Mouse (Mus musculus): ENCODE results near the gene Cacna2d3. TPM values are rescaled to one million over a fixed set of nuclear protein-coding genes. Genes with fewer than 3 reads are reported as not detected.

Gene Cacna2d3
- total and polyA plus RNA-seq, 3 experiments = not detected

- no peaks in the 10 kb centered on the region for H3K27me3 ChIP-seq (ENCODE audit: control insufficient read depth in 1 of 2, insufficient read depth in 2 of 2, low read length in 2 of 2)
- H3K79me2 ChIP-seq (ENCODE audit: control insufficient read depth, insufficient read depth, low read length, poor library complexity) = no peaks in the 10 kb centered on the region
- H3K4me3 ChIP-seq (ENCODE audit: control insufficient read depth in 1 of 2, insufficient read depth in 1 of 2, low read depth in 2 of 2, low read length in 2 of 2) = no peak overlapping the region
- no peaks in the 10 kb centered on the region for H3K9me3 ChIP-seq (replicated peaks; ENCODE audit: insufficient read depth, low read length)
- no peak for DNase-seq (ENCODE audit: low read depth, low spot score)
- no peak overlapping the region for H3K9ac ChIP-seq (ENCODE audit: control insufficient read depth, low read depth, low read length, poor library complexity, severe bottlenecking)
- TF ChIP-seq USF1 (IDR thresholded peaks at IDR 0.05; ENCODE audit: low read depth, low read length) (no peak), CHD1 (IDR thresholded peaks at IDR 0.05; ENCODE audit: low read depth, low read length) (no peak), EP300 (IDR thresholded peaks at IDR 0.05; ENCODE audit: low read depth in 1 of 2, low read length in 2 of 2) (no peak), MEF2A (IDR thresholded peaks at IDR 0.05; ENCODE audit: extremely low read depth, insufficient replicate concordance, low read depth, low read length, poor library complexity, severe bottlenecking) (no peak), KAT2A (conservative IDR thresholded peaks at IDR 0.05; ENCODE audit: low read depth, low read length) (no peak), ETS1 (IDR thresholded peaks at IDR 0.05; ENCODE audit: low read depth, low read length) (no peak), GATA1 (IDR thresholded peaks at IDR 0.05; ENCODE audit: low read depth, low read length) (no peak), MAX (IDR thresholded peaks at IDR 0.05; ENCODE audit: low read length) (no peak), UBTF (IDR thresholded peaks at IDR 0.05; ENCODE audit: borderline replicate concordance, insufficient read depth, low read depth, low read length) (no peak), POLR2AphosphoS2 (IDR thresholded peaks at IDR 0.05; ENCODE audit: low read length) (no peak), RAD21 (IDR thresholded peaks at IDR 0.05; ENCODE audit: low read depth, low read length) (no peak), SMC3 (IDR thresholded peaks at IDR 0.05; ENCODE audit: low read depth, low read length) (no peak), HCFC1 (IDR thresholded peaks at IDR 0.05; ENCODE audit: low read depth, low read length) (no peak), CTCF (IDR thresholded peaks at IDR 0.05 in 2 of 3, conservative IDR thresholded peaks at IDR 0.05 in 1 of 3; ENCODE audit: control insufficient read depth in 1 of 3, insufficient read depth in 1 of 3, low read depth in 2 of 3, low read length in 3 of 3, poor library complexity in 1 of 3, severe bottlenecking in 1 of 3) (no peak), ZC3H11A (IDR thresholded peaks at IDR 0.05; ENCODE audit: low read depth, low read length) (no peak), ZKSCAN1 (IDR thresholded peaks at IDR 0.05; ENCODE audit: low read depth, low read length) (no peak)
- H3K4me1 ChIP-seq (ENCODE audit: control insufficient read depth in 1 of 2, insufficient read depth in 2 of 2, low read length in 2 of 2) = no peaks in the 10 kb centered on the region
- H3K36me3 ChIP-seq (ENCODE audit: control insufficient read depth in 1 of 2, insufficient read depth in 2 of 2, low read length in 2 of 2) = no peaks in the 10 kb centered on the region
- no peak overlapping the region for H3K27ac ChIP-seq (ENCODE audit: control insufficient read depth, low read depth, low read length)
Observed at GRCm38 (mm10) chr14:29612436-29612835, 109.2 kb downstream of the Cacna2d3 start.

DNA sequence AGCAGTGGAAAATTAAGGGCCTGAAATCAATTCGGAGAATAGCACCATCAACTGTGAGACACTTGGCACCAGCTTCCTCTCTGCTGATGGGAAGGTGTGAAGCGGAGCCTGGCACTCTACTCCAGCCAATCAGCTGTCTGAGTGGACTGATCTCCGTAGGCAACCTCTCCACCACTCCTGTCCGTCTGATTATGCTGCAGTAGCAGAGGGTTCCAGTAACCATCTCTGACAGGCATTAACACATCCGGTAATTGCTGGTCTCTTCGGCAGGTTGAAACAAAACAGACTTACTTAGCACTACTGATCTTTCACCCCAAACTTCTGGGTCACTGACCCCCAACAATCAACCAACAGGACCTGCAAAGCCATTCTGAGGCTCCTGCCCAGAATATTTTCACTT lies 112.9 kb downstream of the Cacna2d3 start:
- TF ChIP-seq MYC (IDR thresholded peaks at IDR 0.05; ENCODE audit: low read depth, low read length) = no peak
- TF ChIP-seq ZC3H11A (IDR thresholded peaks at IDR 0.05; ENCODE audit: low read depth, low read length) = no peak
- no peak for TF ChIP-seq CTCF (IDR thresholded peaks at IDR 0.05 in 2 of 3, conservative IDR thresholded peaks at IDR 0.05 in 1 of 3; ENCODE audit: control insufficient read depth in 1 of 3, insufficient read depth in 1 of 3, low read depth in 2 of 3, low read length in 3 of 3, poor library complexity in 1 of 3, severe bottlenecking in 1 of 3)
- no peak for TF ChIP-seq JUND (IDR thresholded peaks at IDR 0.05; ENCODE audit: low read depth, low read length)
- TF ChIP-seq TBP (IDR thresholded peaks at IDR 0.05; ENCODE audit: low read depth, low read length) = no peak
- TF ChIP-seq POLR2A (IDR thresholded peaks at IDR 0.05; ENCODE audit: control insufficient read depth in 1 of 2, insufficient read depth in 1 of 2, low read depth in 1 of 2, low read length in 2 of 2, poor library complexity in 1 of 2) = no peak
- TF ChIP-seq EP300 (IDR thresholded peaks at IDR 0.05; ENCODE audit: low read depth in 1 of 2, low read length in 2 of 2) = no peak
- TF ChIP-seq USF1 (IDR thresholded peaks at IDR 0.05; ENCODE audit: low read depth, low read length) = no peak
- no peak for TF ChIP-seq MYB (IDR thresholded peaks at IDR 0.05; ENCODE audit: low read depth, low read length)
- TF ChIP-seq POLR2AphosphoS2 (IDR thresholded peaks at IDR 0.05; ENCODE audit: low read length) = no peak
- TF ChIP-seq NRF1 (IDR thresholded peaks at IDR 0.05; ENCODE audit: insufficient read depth, low read depth, low read length, poor library complexity, severe bottlenecking) = no peak
- TF ChIP-seq UBTF (IDR thresholded peaks at IDR 0.05; ENCODE audit: borderline replicate concordance, insufficient read depth, low read depth, low read length) = no peak
- no peak for TF ChIP-seq ZMIZ1 (IDR thresholded peaks at IDR 0.05; ENCODE audit: low read depth, low read length)
- no peak for TF ChIP-seq SIN3A (IDR thresholded peaks at IDR 0.05; ENCODE audit: low read length)
- Histone ChIP-seq H3K36me3 (ENCODE audit: control insufficient read depth in 1 of 2, insufficient read depth in 2 of 2, low read length in 2 of 2) (no peaks in the 10 kb centered on the region), H3K4me3 (ENCODE audit: control insufficient read depth in 1 of 2, insufficient read depth in 1 of 2, low read depth in 2 of 2, low read length in 2 of 2) (no peak overlapping the region), H3K9ac (ENCODE audit: control insufficient read depth, low read depth, low read length, poor library complexity, severe bottlenecking) (no peak overlapping the region), H3K27me3 (ENCODE audit: control insufficient read depth in 1 of 2, insufficient read depth in 2 of 2, low read length in 2 of 2) (no peaks in the 10 kb centered on the region), H3K4me1 (ENCODE audit: control insufficient read depth in 1 of 2, insufficient read depth in 2 of 2, low read length in 2 of 2) (no peaks in the 10 kb centered on the region), H3K9me3 (replicated peaks; ENCODE audit: insufficient read depth, low read length) (no peaks in the 10 kb centered on the region), H3K27ac (ENCODE audit: control insufficient read depth, low read depth, low read length) (no peak overlapping the region), H3K79me2 (ENCODE audit: control insufficient read depth, insufficient read depth, low read length, poor library complexity) (no peaks in the 10 kb centered on the region)
- DNase-seq (ENCODE audit: low read depth, low spot score) = no peak

All from MEL (cell line).